Mouse (Mus musculus) MEL-GATA-1-ER (cell line): Measurements from ENCODE around the gene Slc17a6.

Source experiments
- DNase-seq: peaks from one replicate; pipeline ENCODE4 v3.0.0-alpha.2; 2012; ENCODE audit warnings: low read depth; ENCODE audit errors: extremely low read depth

Gene Slc17a6

DNA sequence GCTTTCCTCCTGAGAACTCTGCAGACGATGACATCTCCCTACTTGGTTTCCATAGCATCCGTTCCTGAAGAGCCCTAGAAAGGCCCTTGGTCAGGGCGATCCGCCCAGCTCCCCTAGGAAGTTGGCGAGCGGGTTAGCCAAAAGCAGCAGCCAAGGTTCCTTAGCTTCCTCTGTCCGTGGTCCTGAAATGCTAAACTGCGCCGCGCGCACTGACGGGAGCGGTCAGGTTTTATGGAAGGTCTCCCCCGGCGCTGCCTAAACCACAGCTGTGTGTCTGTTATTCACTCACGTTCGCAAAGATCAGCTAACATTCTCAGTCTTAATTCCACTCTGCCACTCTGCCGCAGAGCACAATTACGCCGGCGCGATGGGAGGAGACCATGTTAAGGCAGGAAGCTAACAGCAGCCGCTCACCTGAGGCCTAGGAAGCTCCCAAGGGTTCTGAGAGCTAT lies at the start of gene Slc17a6:
TSS of gene Slc17a6 (plus strand) at position 313 of the 452 bp plus-strand sequence.
- no peak for DNase-seq

GRCm38 (mm10) chr7:51600021-51600420 lies 21.8 kb upstream of the Slc17a6 start:
- DNase-seq: no peak

DNA sequence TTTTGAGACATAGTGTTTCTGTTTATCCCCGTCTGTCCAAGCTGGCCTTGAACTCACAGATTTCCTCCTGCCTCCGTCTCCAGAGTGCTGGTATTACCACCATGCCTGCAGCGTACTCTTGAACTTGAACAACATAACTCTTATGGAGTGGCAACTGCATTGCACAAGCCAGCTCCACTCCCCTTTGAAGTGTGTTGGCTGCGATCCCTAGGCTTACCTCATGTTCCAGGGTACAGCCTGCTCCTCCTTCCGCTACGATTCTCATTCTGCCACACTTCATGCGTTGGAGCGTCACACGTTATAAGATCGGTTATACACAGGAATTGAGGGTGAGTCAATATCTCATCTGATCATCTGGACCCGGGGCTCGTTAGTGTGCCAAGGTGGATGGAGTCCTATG lies 18.1 kb upstream of the Slc17a6 start:
- DNase-seq: no peak

DNA sequence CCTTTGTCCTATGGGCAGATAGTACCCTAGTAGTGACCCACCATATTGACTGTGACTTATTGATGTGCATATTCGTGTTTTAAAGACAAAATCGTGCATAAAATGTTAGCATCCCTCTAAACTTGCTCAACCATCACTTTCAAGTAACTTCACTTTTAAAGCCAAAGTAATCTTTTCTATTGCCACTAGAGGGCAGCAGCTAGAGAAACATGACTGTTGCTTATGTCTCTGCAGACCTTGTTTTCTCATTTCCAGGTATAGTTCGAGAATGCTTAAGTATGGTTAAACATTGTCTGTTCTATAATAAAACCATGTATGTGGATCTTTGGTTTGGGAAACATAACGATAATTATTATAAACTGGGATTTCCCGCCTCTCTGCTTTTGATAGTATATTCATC lies 7.4 kb upstream of the Slc17a6 start:
- DNase-seq: no peak

DNA sequence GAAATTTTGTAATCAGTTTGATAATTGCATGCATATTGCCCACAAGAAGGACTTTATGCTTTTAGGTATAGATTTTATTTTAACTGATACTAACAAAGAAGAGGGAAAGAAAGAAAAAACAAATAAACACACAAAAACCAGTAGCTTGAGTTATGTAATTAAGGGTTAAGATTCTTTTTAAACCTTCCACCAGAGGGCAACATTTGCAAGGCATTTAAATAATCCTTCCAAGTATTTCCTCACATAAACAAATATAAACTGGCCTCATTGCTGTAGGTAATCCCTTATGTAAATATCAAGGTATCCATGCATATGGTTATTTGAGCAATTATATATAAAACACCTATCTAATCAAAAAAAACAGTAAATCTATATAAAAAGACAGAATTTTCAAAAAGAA lies 3.9 kb upstream of the Slc17a6 start:
- no peak for DNase-seq

- no peak for DNase-seq
These were observed 3.4 kb upstream of the Slc17a6 start for GRCm38 (mm10) chr7:51618412-51618811.

- no peak for DNase-seq
These were observed 1.8 kb upstream of the Slc17a6 start for GRCm38 (mm10) chr7:51619977-51620376.

GRCm38 (mm10) chr7:51622196-51622595 lies 390 bp downstream of the Slc17a6 start:
- no peak for DNase-seq

DNA sequence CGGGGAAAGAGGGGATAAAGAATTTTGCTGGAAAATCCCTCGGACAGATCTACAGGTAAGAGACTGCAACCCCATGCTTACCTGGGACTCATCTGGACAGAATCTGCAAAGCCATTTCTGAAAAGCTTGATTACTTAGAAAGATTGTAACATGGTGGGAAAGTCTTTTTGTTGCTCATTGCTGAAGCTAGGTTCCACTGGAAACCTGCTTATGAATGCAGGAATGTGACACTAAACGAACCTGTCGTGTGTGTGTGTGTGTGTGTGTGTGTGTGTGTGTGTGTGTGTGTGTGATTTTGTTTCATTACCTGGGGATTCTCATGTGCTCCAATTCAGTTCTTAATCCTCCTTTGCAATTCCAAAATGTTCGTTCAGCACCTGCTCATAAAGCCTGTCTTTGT lies 860 bp downstream of the Slc17a6 start:
- DNase-seq: no peak

- DNase-seq: no peak
These were observed 2.6 kb downstream of the Slc17a6 start for GRCm38 (mm10) chr7:51624336-51624897.

- DNase-seq: no peak
These were observed 3.4 kb downstream of the Slc17a6 start for GRCm38 (mm10) chr7:51625161-51625560.

GRCm38 (mm10) chr7:51625591-51626255 lies 3.9 kb downstream of the Slc17a6 start:
- no peak for DNase-seq

- DNase-seq: no peak
These were observed 4.7 kb downstream of the Slc17a6 start for GRCm38 (mm10) chr7:51626451-51627000.

- DNase-seq: no peak
These were observed 5.3 kb downstream of the Slc17a6 start for GRCm38 (mm10) chr7:51627001-51627631.

DNA sequence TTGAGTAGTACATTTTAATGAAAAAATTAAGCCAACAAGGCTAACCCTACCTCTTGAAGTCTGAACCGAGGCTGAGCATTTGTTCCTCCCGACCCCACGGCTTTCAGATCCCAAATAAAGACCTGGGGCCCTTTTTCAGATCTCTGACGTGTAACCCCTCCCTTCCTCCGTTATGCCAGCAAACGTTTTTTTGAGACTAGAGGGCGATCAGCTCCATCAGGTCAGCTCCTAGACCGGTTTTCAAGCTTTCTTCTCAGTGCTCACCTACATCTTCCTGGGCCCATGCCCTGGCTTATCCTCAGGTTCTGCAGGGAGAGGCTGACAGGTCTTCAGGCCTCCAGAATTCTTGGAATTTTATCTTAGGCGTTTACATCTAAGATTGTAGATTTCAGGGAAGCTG lies 5.9 kb downstream of the Slc17a6 start:
- DNase-seq: no peak

GRCm38 (mm10) chr7:51628349-51628748 lies 6.5 kb downstream of the Slc17a6 start:
- DNase-seq: no peak

DNA sequence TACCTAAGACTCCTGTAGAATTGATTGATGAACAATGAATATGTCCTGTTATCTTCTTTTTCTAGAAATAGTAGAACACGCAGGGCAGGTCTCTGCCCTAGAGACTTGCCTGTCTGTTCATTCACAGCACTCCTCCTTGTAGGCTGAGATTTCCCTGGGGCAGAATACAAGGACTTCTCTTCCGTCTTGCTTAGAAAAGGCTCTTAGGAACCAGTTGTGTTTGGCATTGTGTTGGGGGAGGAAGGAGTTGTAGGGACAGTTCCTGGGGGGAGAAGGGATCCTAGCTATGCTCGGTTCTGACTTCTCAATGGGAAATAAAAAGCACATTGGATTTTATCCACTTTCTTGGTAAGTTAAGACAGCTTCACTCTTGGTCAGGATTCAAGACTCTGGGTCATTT lies 7.4 kb downstream of the Slc17a6 start:
- no peak for DNase-seq

GRCm38 (mm10) chr7:51631171-51631570 lies 9.4 kb downstream of the Slc17a6 start:
- no peak for DNase-seq

- DNase-seq: no peak
These were observed 10.9 kb downstream of the Slc17a6 start for GRCm38 (mm10) chr7:51632543-51633229.

DNA sequence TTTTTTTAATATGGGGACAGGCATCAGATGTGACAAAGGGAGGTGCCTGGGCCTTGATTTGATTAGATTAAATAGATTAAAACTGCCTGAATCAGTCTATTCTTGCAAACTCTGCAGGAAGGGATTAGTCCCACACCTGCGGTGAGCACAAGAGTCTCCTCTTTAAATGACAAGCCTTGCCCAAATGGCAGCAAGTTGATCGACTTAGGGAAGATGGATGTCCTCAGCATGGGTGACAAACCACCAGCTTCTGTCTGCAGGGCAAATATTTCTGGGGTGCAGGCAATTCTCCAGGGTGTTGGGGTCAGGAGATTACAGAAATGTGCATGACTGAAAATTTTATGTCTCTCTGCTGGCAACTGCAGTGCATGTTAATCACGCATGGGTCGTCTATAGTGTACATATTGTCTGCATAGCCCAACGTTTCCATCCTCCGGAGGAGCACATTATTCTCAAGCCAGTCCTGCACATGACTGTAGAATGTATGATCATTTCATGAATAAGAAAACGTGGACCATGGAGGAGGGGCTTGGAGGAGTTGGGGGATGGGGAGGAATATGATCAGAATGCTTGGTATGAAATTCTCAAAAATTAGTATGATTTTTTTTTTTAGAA lies 11.5 kb downstream of the Slc17a6 start:
- DNase-seq: no peak

- DNase-seq: no peak
These were observed 35.3 kb downstream of the Slc17a6 start for GRCm38 (mm10) chr7:51657152-51657551.
